Mouse (Mus musculus) lung, adult 2 months (tissue): Measurements from ENCODE around the gene Unc5a.

Experiments
- CTCF ChIP-seq: fragments of 200-500 bp; IDR thresholded peaks from 2 replicates; pipeline ENCODE4 v1.5.1; 2011; ENCODE audit warnings: mild to moderate bottlenecking, low read length, control low read depth; ENCODE audit not compliant: insufficient read depth
- POLR2A ChIP-seq: fragments of 200-500 bp; IDR thresholded peaks from 2 replicates; pipeline ENCODE4 v1.6.1; 2011; ENCODE audit warnings: low read depth, mild to moderate bottlenecking, control low read depth, low read length, borderline replicate concordance; ENCODE audit errors: extremely low read depth

- 0 out of 2 replicates have a peak, but pooled peaks have one; percentile 9 for TF ChIP-seq CTCF
- TF ChIP-seq POLR2A = no peak
Measured at GRCm38 (mm10) chr13:55011981-55012478, 62.8 kb downstream of the Unc5a start.
